17 mouse cellular contexts compared by ENCODE assay signal in genomic region chr11:51508053-51508452, GRCm38 (mm10).
DNase-seq lines count a peak whose midpoint lies in the region; ATAC-seq lines count a peak whose summit lies in the region.
"Had no signal": no experiment of that assay in that cellular context is flagged by ENCODE, and none has a peak within 500 bp of the region (broad histone marks: within the 10 kb centered on the region; RNA-seq: fewer than 3 reads in every experiment).

No protein-coding gene starts in this region.

- peaks cover 11% of the 10 kb centered on the region for H3K4me1 ChIP-seq in kidney, embryonic 14.5 days (ENCODE audit: control insufficient read depth, insufficient read depth, low read length)
- no peaks in the 10 kb centered on the region; the same call in 1 of the 2 replicates for H3K4me1 ChIP-seq in stomach, embryonic 16.5 days (ENCODE audit: control insufficient read depth, insufficient read depth, low read length)

- DNase-seq in adrenal gland, adult 2 months = peak; percentile 55
- DNase-seq in adrenal gland, adult 18-20 months (ENCODE audit: low spot score in 2 of 2) = no peak
- DNase-seq in kidney, adult 8-10 months = no peak
- DNase-seq in adrenal gland, postnatal 36 days = peak; percentile 55 to 64
- DNase-seq in retina, postnatal 1 day = no peak
- DNase-seq in thymus, postnatal 14 days = no peak
- DNase-seq: cerebellum, adult 9-11 months; embryo, embryonic 11 days; thymus, postnatal 36 days had no signal

- H3K9me3 ChIP-seq in kidney, embryonic 14.5 days (ENCODE audit: control insufficient read depth, low read length) = no peaks in the 10 kb centered on the region
- H3K9me3 ChIP-seq in stomach, embryonic 16.5 days (replicated peaks; ENCODE audit: control insufficient read depth, low read length) = no peaks in the 10 kb centered on the region
- H3K9me3 ChIP-seq: hindbrain, embryonic 10.5 days; neural tube, embryonic 13.5 days had no signal

- H3K27ac ChIP-seq in kidney, embryonic 14.5 days (ENCODE audit: low read depth, low read length) = no peak overlapping the region
- no peak overlapping the region for H3K27ac ChIP-seq in stomach, embryonic 16.5 days (ENCODE audit: low read length)
- H3K27ac ChIP-seq: hindbrain, embryonic 10.5 days; kidney, postnatal 0 days; layer of hippocampus, adult 2 months; left cerebral cortex, adult 2 months; neural tube, embryonic 13.5 days had no signal

- no peak overlapping the region for H3K4me2 ChIP-seq in kidney, embryonic 14.5 days (replicated peaks; ENCODE audit: low read depth, low read length)
- H3K4me2 ChIP-seq in stomach, embryonic 16.5 days (ENCODE audit: low read depth, low read length) = no peak overlapping the region
- H3K4me2 ChIP-seq: neural tube, embryonic 13.5 days had no signal

- H3K36me3 ChIP-seq in kidney, embryonic 14.5 days (ENCODE audit: control insufficient read depth, insufficient read depth, low read length) = no peaks in the 10 kb centered on the region
- H3K36me3 ChIP-seq in stomach, embryonic 16.5 days (ENCODE audit: control insufficient read depth, insufficient read depth, low read length) = no peaks in the 10 kb centered on the region
- H3K36me3 ChIP-seq: hindbrain, embryonic 10.5 days; neural tube, embryonic 13.5 days had no signal

- 26% methylated on average over 6 of the region's 6 CpGs for WGBS in kidney, embryonic 14.5 days
- WGBS in stomach, embryonic 16.5 days = 42% methylated on average over 6 of the region's 6 CpGs

- peak; percentile 37; the same call in 1 of the 2 replicates for ATAC-seq in kidney, embryonic 14.5 days (ENCODE audit: low FRiP score, low TSS enrichment)
- peak; percentile 12; the same call in 1 of the 2 replicates for ATAC-seq in stomach, embryonic 16.5 days (ENCODE audit: insufficient read depth, low FRiP score)
- ATAC-seq: inflammation-experienced regulatory T-cells, adult 6 months had no signal

- H3K27me3 ChIP-seq in kidney, embryonic 14.5 days (ENCODE audit: control insufficient read depth, insufficient read depth, low read length) = no peaks in the 10 kb centered on the region
- H3K27me3 ChIP-seq in stomach, embryonic 16.5 days (ENCODE audit: control insufficient read depth, insufficient read depth, low read length) = no peaks in the 10 kb centered on the region
- H3K27me3 ChIP-seq: neural tube, embryonic 13.5 days had no signal

- no peak overlapping the region for H3K4me3 ChIP-seq in kidney, embryonic 14.5 days (ENCODE audit: low read length)
- H3K4me3 ChIP-seq in stomach, embryonic 16.5 days (replicated peaks; ENCODE audit: low read length) = no peak overlapping the region
- H3K4me3 ChIP-seq: hindbrain, embryonic 10.5 days; layer of hippocampus, adult 2 months; left cerebral cortex, adult 2 months; neural tube, embryonic 13.5 days had no signal

- H3K9ac ChIP-seq in kidney, embryonic 14.5 days (ENCODE audit: low read depth, low read length) = no peak overlapping the region
- no peak overlapping the region for H3K9ac ChIP-seq in stomach, embryonic 16.5 days (ENCODE audit: low read length)
- H3K9ac ChIP-seq: neural tube, embryonic 13.5 days had no signal

Comparison
In these comparisons a context has a peak if more than half of its experiments do, and no peak if none do; other contexts are left out.
1. DNase-seq: peak in adrenal gland, adult 2 months (single experiment) and adrenal gland, postnatal 36 days (2 of 2); none in adrenal gland, adult 18-20 months (0 of 2), kidney, adult 8-10 months (0 of 2), retina, postnatal 1 day (single experiment) and thymus, postnatal 14 days (single experiment).